Mouse (Mus musculus): ENCODE results near the gene Gjb3. TPM values are rescaled to one million over a fixed set of nuclear protein-coding genes. Genes with fewer than 3 reads are reported as not detected.
A peak's percentile ranks its signal among the peaks of the same experiment; 100 is the strongest.

The Gjb3 gene
- polyA plus RNA-seq, 1 experiment from 2014 or later, result not detected

GRCm38 (mm10) chr4:127325276-127325675 lies 5.4 kb downstream of the Gjb3 start:
- Histone ChIP-seq H3K9me3 (ENCODE audit: control insufficient read depth, low read length) (no peaks in the 10 kb centered on the region), H3K27me3 (replicated peaks; ENCODE audit: control insufficient read depth, insufficient read depth, low read length) (peaks cover 23% of the 10 kb centered on the region), H3K4me2 (ENCODE audit: low read length) (no peak overlapping the region), H3K4me1 (replicated peaks; ENCODE audit: control insufficient read depth, insufficient read depth, low read length) (peaks cover 8% of the 10 kb centered on the region), H3K36me3 (ENCODE audit: control insufficient read depth, insufficient read depth) (no peaks in the 10 kb centered on the region), H3K27ac (ENCODE audit: low read length) (no peak overlapping the region), H3K9ac (replicated peaks; ENCODE audit: low read depth, low read length) (no peak overlapping the region), H3K4me3 (replicated peaks; ENCODE audit: low read length) (no peak overlapping the region)
- WGBS, result 91% methylated on average over 5 of the region's 5 CpGs
- ATAC-seq, result no peak

DNA sequence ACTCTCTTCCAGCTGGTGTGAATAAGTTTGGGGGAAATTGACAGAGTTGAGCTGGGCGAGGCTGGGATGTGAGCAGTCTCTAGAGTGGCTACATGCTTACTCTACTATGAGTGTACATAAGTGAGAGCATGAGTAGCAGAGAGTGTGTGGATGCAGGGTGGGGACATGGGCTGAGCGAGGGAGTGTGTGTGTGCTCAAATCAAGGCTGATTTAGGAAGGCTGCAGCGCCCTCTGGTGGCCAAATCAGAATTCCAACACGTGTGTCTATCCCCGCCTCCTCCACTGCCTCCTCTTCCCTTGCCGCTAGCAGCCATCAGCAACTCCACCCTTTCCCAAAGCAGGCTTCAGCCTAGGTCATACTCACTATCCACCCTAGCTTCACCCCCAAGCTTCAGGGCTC lies 5.9 kb downstream of the Gjb3 start:
- no peak overlapping the region for H3K9ac ChIP-seq (replicated peaks; ENCODE audit: low read depth, low read length)
- no peaks in the 10 kb centered on the region for H3K36me3 ChIP-seq (ENCODE audit: control insufficient read depth, insufficient read depth)
- H3K4me1 ChIP-seq (replicated peaks; ENCODE audit: control insufficient read depth, insufficient read depth, low read length), result peaks cover 5% of the 10 kb centered on the region; the same call in 1 of the 2 replicates
- H3K4me3 ChIP-seq (replicated peaks; ENCODE audit: low read length), result no peak overlapping the region
- no peak overlapping the region for H3K4me2 ChIP-seq (ENCODE audit: low read length)
- 5% methylated on average over 6 of the region's 6 CpGs for WGBS
- H3K27ac ChIP-seq (ENCODE audit: low read length), result no peak overlapping the region
- peak; percentile 74 for ATAC-seq
- no peaks in the 10 kb centered on the region for H3K9me3 ChIP-seq (ENCODE audit: control insufficient read depth, low read length)
- H3K27me3 ChIP-seq (replicated peaks; ENCODE audit: control insufficient read depth, insufficient read depth, low read length), result peaks cover 18% of the 10 kb centered on the region

- Histone ChIP-seq H3K27me3 (replicated peaks; ENCODE audit: control insufficient read depth, insufficient read depth, low read length) (peaks cover 14% of the 10 kb centered on the region), H3K9ac (replicated peaks; ENCODE audit: low read depth, low read length) (no peak overlapping the region), H3K4me2 (ENCODE audit: low read length) (no peak overlapping the region), H3K4me3 (replicated peaks; ENCODE audit: low read length) (no peak overlapping the region), H3K27ac (ENCODE audit: low read length) (no peak overlapping the region), H3K9me3 (ENCODE audit: control insufficient read depth, low read length) (no peaks in the 10 kb centered on the region), H3K36me3 (ENCODE audit: control insufficient read depth, insufficient read depth) (no peaks in the 10 kb centered on the region), H3K4me1 (replicated peaks; ENCODE audit: control insufficient read depth, insufficient read depth, low read length) (peaks cover under 1% of the 10 kb centered on the region; the same call in 1 of the 2 replicates)
- no peak for ATAC-seq
- WGBS, result 81% methylated on average over 10 of the region's 10 CpGs
Measured at GRCm38 (mm10) chr4:127324296-127324695, 6.3 kb downstream of the Gjb3 start.

DNA sequence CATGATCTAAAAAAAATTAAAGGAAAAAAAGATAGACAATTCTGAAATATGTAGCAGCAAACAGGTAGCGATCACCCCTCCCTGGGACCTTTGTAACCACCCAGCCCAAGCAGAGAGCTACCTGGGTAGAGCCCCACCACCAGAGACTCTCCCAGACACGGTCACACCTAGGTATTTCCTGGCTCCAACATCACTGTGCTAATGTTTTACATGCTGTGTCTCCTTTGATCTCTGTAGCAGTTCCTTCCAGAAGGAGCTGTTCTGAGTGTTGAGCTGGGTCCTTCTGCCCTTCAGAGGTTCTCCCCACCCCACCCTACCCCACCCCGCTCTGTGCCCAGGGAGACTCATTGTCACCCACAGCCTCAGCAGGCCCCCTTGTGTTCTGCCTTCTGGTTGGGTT lies 7.0 kb downstream of the Gjb3 start:
- H3K4me3 ChIP-seq (replicated peaks; ENCODE audit: low read length), result no peak overlapping the region
- H3K9ac ChIP-seq (replicated peaks; ENCODE audit: low read depth, low read length), result no peak overlapping the region
- no peaks in the 10 kb centered on the region for H3K9me3 ChIP-seq (ENCODE audit: control insufficient read depth, low read length)
- H3K27me3 ChIP-seq (replicated peaks; ENCODE audit: control insufficient read depth, insufficient read depth, low read length), result peaks cover 14% of the 10 kb centered on the region
- no peak overlapping the region for H3K4me2 ChIP-seq (ENCODE audit: low read length)
- H3K27ac ChIP-seq (ENCODE audit: low read length), result no peak overlapping the region
- WGBS, result 88% methylated on average over 3 of the region's 3 CpGs
- no peak for ATAC-seq
- H3K36me3 ChIP-seq (ENCODE audit: control insufficient read depth, insufficient read depth), result no peaks in the 10 kb centered on the region
- H3K4me1 ChIP-seq (replicated peaks; ENCODE audit: control insufficient read depth, insufficient read depth, low read length), result no peaks in the 10 kb centered on the region

DNA sequence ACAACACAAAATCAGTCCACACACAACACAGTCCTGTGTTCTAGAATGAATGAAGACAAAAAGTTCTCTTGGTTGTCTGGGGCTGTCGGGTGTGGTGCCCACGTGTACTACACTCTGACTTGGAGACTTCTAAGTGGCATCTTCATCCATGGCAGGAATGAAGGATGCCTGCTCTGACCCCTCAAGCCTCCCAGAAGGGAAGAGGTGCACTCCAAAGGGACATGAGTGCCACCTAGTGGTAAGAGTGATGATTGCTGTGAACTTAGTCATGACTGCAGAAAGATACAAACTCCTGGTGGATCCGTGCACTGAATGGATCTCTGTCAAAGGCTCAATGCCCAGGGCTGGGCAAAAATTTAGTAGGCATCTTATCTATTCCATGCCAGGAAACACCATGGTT lies 11.0 kb downstream of the Gjb3 start:
- no peak overlapping the region for H3K4me2 ChIP-seq (ENCODE audit: low read length)
- no peak overlapping the region for H3K27ac ChIP-seq (ENCODE audit: low read length)
- no peak overlapping the region for H3K4me3 ChIP-seq (replicated peaks; ENCODE audit: low read length)
- no peak overlapping the region for H3K9ac ChIP-seq (replicated peaks; ENCODE audit: low read depth, low read length)
- H3K4me1 ChIP-seq (replicated peaks; ENCODE audit: control insufficient read depth, insufficient read depth, low read length), result no peaks in the 10 kb centered on the region
- no peaks in the 10 kb centered on the region for H3K36me3 ChIP-seq (ENCODE audit: control insufficient read depth, insufficient read depth)
- H3K27me3 ChIP-seq (replicated peaks; ENCODE audit: control insufficient read depth, insufficient read depth, low read length), result no peaks in the 10 kb centered on the region
- ATAC-seq, result no peak
- H3K9me3 ChIP-seq (ENCODE audit: control insufficient read depth, low read length), result no peaks in the 10 kb centered on the region
- WGBS, result 4% methylated on average over 3 of the region's 3 CpGs

DNA sequence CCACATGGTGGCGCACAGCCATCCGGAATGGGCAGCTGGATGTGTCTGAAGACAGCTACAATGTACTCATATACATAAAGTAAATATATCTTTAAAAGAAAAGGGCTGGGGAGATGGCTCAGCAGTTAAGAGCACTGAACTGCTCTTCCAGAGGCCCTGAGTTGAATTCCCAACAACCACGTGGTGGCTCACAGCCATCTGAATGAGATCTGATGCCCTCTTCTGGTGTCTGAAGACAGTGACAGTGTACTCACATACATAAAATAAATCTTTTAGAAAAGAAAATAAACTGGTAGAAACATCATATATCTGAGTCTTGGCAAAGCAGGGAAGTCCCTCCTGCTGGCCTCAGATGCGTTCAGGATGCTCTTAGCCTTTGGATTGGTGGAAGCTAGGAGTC lies 13.5 kb downstream of the Gjb3 start:
- peaks cover 6% of the 10 kb centered on the region; the same call in 1 of the 2 replicates for H3K4me1 ChIP-seq (replicated peaks; ENCODE audit: control insufficient read depth, insufficient read depth, low read length)
- no peaks in the 10 kb centered on the region for H3K9me3 ChIP-seq (ENCODE audit: control insufficient read depth, low read length)
- H3K4me2 ChIP-seq (ENCODE audit: low read length), result no peak overlapping the region
- ATAC-seq, result no peak
- 51% methylated on average over 4 of the region's 4 CpGs for WGBS
- H3K9ac ChIP-seq (replicated peaks; ENCODE audit: low read depth, low read length), result no peak overlapping the region
- no peaks in the 10 kb centered on the region for H3K36me3 ChIP-seq (ENCODE audit: control insufficient read depth, insufficient read depth)
- H3K27me3 ChIP-seq (replicated peaks; ENCODE audit: control insufficient read depth, insufficient read depth, low read length), result no peaks in the 10 kb centered on the region; the same call in 1 of the 2 replicates
- no peak overlapping the region for H3K4me3 ChIP-seq (replicated peaks; ENCODE audit: low read length)
- no peak overlapping the region for H3K27ac ChIP-seq (ENCODE audit: low read length)

GRCm38 (mm10) chr4:127315753-127316152 lies 14.9 kb downstream of the Gjb3 start:
- H3K4me2 ChIP-seq (ENCODE audit: low read length), result no peak overlapping the region
- no peaks in the 10 kb centered on the region for H3K9me3 ChIP-seq (ENCODE audit: control insufficient read depth, low read length)
- 80% methylated on average over 6 of the region's 8 CpGs for whole genome bisulfite sequencing
- no peak overlapping the region for H3K27ac ChIP-seq (ENCODE audit: low read length)
- H3K9ac ChIP-seq (replicated peaks; ENCODE audit: low read depth, low read length), result no peak overlapping the region
- H3K4me3 ChIP-seq (replicated peaks; ENCODE audit: low read length), result no peak overlapping the region
- peaks cover 6% of the 10 kb centered on the region; the same call in 1 of the 2 replicates for H3K4me1 ChIP-seq (replicated peaks; ENCODE audit: control insufficient read depth, insufficient read depth, low read length)
- no peak for ATAC-seq
- no peaks in the 10 kb centered on the region; the same call in 1 of the 2 replicates for H3K27me3 ChIP-seq (replicated peaks; ENCODE audit: control insufficient read depth, insufficient read depth, low read length)
- no peaks in the 10 kb centered on the region for H3K36me3 ChIP-seq (ENCODE audit: control insufficient read depth, insufficient read depth)

DNA sequence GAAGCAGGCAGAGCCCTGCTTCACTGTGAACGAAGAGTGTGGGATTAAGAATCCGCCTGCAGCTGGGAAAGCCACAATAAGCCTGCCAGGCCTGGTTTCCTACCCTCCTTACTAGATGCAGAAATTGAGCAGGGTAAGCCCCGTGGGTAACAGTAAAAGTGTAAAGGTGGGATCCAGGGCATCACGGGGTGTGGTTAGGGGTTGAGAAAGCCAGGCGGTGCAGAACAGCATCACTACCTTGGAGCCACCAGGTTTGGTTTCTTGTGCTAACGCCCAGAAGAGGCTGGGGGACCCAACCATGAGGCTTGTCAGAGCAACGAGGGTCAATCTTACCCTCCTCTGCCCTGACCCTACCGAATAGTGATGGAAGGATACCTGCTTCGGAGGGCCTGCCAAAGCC lies 16.1 kb downstream of the Gjb3 start:
- H3K9ac ChIP-seq (replicated peaks; ENCODE audit: low read depth, low read length), result peak overlapping the region; percentile 63

DNA sequence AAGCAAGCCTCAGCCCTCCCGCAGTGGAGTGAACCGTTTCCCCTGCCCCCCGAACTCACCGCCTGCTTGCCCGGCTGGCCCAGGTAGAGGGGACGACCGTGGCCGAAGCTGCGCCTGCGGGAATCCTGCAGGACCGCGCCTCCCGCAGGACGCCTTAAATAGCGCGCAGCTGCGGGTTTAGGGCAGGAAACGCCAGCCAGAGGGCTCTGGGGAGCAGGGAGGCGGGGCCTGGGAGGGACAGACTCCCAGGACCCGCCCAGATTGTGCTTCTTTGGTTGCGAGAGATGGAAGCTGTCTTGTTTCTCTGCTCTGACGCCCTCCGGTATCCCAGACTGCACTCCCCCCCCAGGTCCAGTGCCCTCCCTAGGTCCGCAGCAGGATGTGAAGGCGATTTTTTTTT lies 16.8 kb downstream of the Gjb3 start, which contains the start of gene Gja4:
Gene Gja4 (minus strand): TSS at position 179 of the 400 bp plus-strand sequence.
- ATAC-seq, result peak; percentile 87
- H3K27me3 ChIP-seq (replicated peaks; ENCODE audit: control insufficient read depth, insufficient read depth, low read length), result no peaks in the 10 kb centered on the region; the same call in 1 of the 2 replicates
- H3K9ac ChIP-seq (replicated peaks; ENCODE audit: low read depth, low read length), result peak within 1 kb of the TSS; percentile 63
- under 1% methylated on average over 23 of the region's 25 CpGs for WGBS
- H3K4me2 ChIP-seq (ENCODE audit: low read length), result peak within 1 kb of the TSS; percentile 86
- no peaks in the 10 kb centered on the region for H3K36me3 ChIP-seq (ENCODE audit: control insufficient read depth, insufficient read depth)
- peaks cover 6% of the 10 kb centered on the region; the same call in 1 of the 2 replicates for H3K4me1 ChIP-seq (replicated peaks; ENCODE audit: control insufficient read depth, insufficient read depth, low read length)
- no peaks in the 10 kb centered on the region for H3K9me3 ChIP-seq (ENCODE audit: control insufficient read depth, low read length)
- H3K27ac ChIP-seq (ENCODE audit: low read length), result no peak within 1 kb of the TSS
- peak within 1 kb of the TSS; percentile 57 for H3K4me3 ChIP-seq (replicated peaks; ENCODE audit: low read length)

More for the DNA sequence above, 16.1 kb downstream of the Gjb3 start:
- WGBS, result 48% methylated on average over 9 of the region's 9 CpGs
- H3K27ac ChIP-seq (ENCODE audit: low read length), result no peak overlapping the region
- ATAC-seq, result no peak
- no peaks in the 10 kb centered on the region for H3K36me3 ChIP-seq (ENCODE audit: control insufficient read depth, insufficient read depth)
- no peaks in the 10 kb centered on the region for H3K9me3 ChIP-seq (ENCODE audit: control insufficient read depth, low read length)
- no peak overlapping the region for H3K4me3 ChIP-seq (replicated peaks; ENCODE audit: low read length)
- H3K27me3 ChIP-seq (replicated peaks; ENCODE audit: control insufficient read depth, insufficient read depth, low read length), result no peaks in the 10 kb centered on the region; the same call in 1 of the 2 replicates
- peaks cover 6% of the 10 kb centered on the region; the same call in 1 of the 2 replicates for H3K4me1 ChIP-seq (replicated peaks; ENCODE audit: control insufficient read depth, insufficient read depth, low read length)
- H3K4me2 ChIP-seq (ENCODE audit: low read length), result no peak overlapping the region; the same call in 1 of the 2 replicates

DNA sequence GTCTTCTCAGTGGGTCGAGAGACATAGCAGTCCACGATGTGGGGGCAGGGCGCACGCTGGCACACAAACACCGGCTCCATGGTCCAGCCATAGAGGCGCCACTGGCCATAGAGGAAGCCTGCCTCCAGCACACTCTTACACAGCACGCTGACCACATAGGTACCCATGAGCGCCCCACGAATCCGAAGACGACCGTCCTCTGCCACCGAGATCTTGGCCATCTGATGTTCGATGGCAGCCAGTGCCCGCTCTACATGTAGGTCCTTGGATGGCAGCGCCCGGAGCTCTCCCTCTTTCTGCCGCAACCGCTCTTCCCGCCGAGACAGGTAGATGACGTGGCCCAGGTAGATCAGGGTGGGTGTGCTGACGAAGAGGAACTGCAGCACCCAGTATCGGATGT lies 18.3 kb downstream of the Gjb3 start:
- Histone ChIP-seq H3K4me1 (replicated peaks; ENCODE audit: control insufficient read depth, insufficient read depth, low read length) (peaks cover 6% of the 10 kb centered on the region; the same call in 1 of the 2 replicates), H3K36me3 (ENCODE audit: control insufficient read depth, insufficient read depth) (no peaks in the 10 kb centered on the region), H3K9me3 (ENCODE audit: control insufficient read depth, low read length) (no peaks in the 10 kb centered on the region), H3K4me2 (ENCODE audit: low read length) (no peak overlapping the region), H3K27ac (ENCODE audit: low read length) (no peak overlapping the region), H3K27me3 (replicated peaks; ENCODE audit: control insufficient read depth, insufficient read depth, low read length) (no peaks in the 10 kb centered on the region; the same call in 1 of the 2 replicates), H3K4me3 (replicated peaks; ENCODE audit: low read length) (no peak overlapping the region), H3K9ac (replicated peaks; ENCODE audit: low read depth, low read length) (no peak overlapping the region)
- WGBS, result 64% methylated on average over 24 of the region's 24 CpGs
- ATAC-seq, result no peak
